Mouse (Mus musculus) neural tube, embryonic 14.5 days (tissue): ENCODE data around the gene Rassf5. TPM values are rescaled to one million over a fixed set of nuclear protein-coding genes. Genes with fewer than 3 reads are reported as not detected.

Experiments used
- ATAC-seq: fragments of 200-750 bp; cut with Nextera tagmentation; 2 replicates; pipeline ENCODE4 v1.8.0; 2017; ENCODE audit warnings: low read depth, mild to moderate bottlenecking, moderate TSS enrichment, moderate library complexity
- H3K27ac ChIP-seq: fragments of 300-500 bp; sonication (generic); 2 replicates; pipeline ENCODE4 v1.5.1; 2014; ENCODE audit warnings: low read depth, mild to moderate bottlenecking, control low read depth, low read length, moderate library complexity, mixed read lengths
- H3K27me3 ChIP-seq: fragments of 300-500 bp; sonication (generic); 2 replicates; pipeline ENCODE4 v1.6.1; 2014; ENCODE audit warnings: low read length; ENCODE audit not compliant: control insufficient read depth, insufficient read depth
- H3K36me3 ChIP-seq: fragments of 300-500 bp; sonication (generic); 2 replicates; pipeline ENCODE4 v1.6.1; 2014; ENCODE audit warnings: low read length, mixed read lengths; ENCODE audit not compliant: control insufficient read depth, insufficient read depth
- H3K4me1 ChIP-seq: fragments of 300-500 bp; sonication (generic); 2 replicates; pipeline ENCODE4 v1.6.1; 2014; ENCODE audit warnings: low read length; ENCODE audit not compliant: control insufficient read depth, insufficient read depth
- H3K4me2 ChIP-seq: fragments of 300-500 bp; sonication (generic); 2 replicates; pipeline ENCODE4 v1.6.1; 2014; ENCODE audit warnings: mild to moderate bottlenecking, low read depth, low read length, control low read depth
- H3K4me3 ChIP-seq: fragments of 300-500 bp; sonication (generic); 2 replicates; pipeline ENCODE4 v1.5.1; 2014; ENCODE audit warnings: low read depth, low read length, control low read depth, mixed read lengths
- H3K9ac ChIP-seq: fragments of 300-500 bp; sonication (generic); replicated peaks from 2 replicates; pipeline ENCODE4 v1.6.1; 2014; ENCODE audit warnings: low read depth, mild to moderate bottlenecking, control low read depth, low read length, mixed read lengths
- H3K9me3 ChIP-seq: fragments of 300-500 bp; sonication (generic); 2 replicates; pipeline ENCODE4 v1.6.1; 2016; ENCODE audit warnings: low read length; ENCODE audit not compliant: control insufficient read depth
- WGBS: fragments of 180-500 bp; shearing (Covaris S2); extraction: QIAGEN DNeasy Blood & Tissue Kit; methylation state at CpG from one replicate; pipeline ENCODE4 v1.1.7; 2014; 5-methylcytosine and 5-hydroxymethylcytosine counted together
- polyA plus RNA-seq: library from polyadenylated mRNA; unstranded; fragments of >200 nt; fragmentation: Nextera tagmentation; extraction: Ambion mirVana; gene quantifications from 2 replicates; pipeline ENCODE4 v1.2.1, GENCODE M21; 2014

Gene Rassf5
- polyA plus RNA-seq, 1 experiment from 2014 or later = 5.7 TPM

GRCm38 (mm10) chr1:131195653-131196052, 49.4 kb downstream of the Rassf5 start:
- no peak overlapping the region for H3K4me3 ChIP-seq
- H3K36me3 ChIP-seq = no peaks in the 10 kb centered on the region
- 91% methylated on average over 7 of the region's 7 CpGs for WGBS
- ATAC-seq = no peak
- H3K27ac ChIP-seq = no peak overlapping the region
- H3K9me3 ChIP-seq = no peaks in the 10 kb centered on the region
- no peak overlapping the region for H3K4me2 ChIP-seq
- no peak overlapping the region for H3K9ac ChIP-seq
- no peaks in the 10 kb centered on the region for H3K4me1 ChIP-seq
- H3K27me3 ChIP-seq = no peaks in the 10 kb centered on the region

GRCm38 (mm10) chr1:131193746-131194145, 51.3 kb downstream of the Rassf5 start:
- Histone ChIP-seq H3K4me3 (no peak overlapping the region), H3K27ac (no peak overlapping the region), H3K36me3 (no peaks in the 10 kb centered on the region), H3K9ac (no peak overlapping the region), H3K27me3 (no peaks in the 10 kb centered on the region), H3K9me3 (no peaks in the 10 kb centered on the region), H3K4me2 (no peak overlapping the region), H3K4me1 (no peaks in the 10 kb centered on the region)
- ATAC-seq = no peak
- 65% methylated on average over 3 of the region's 3 CpGs for WGBS

- no peak for ATAC-seq
- Histone ChIP-seq H3K9ac (no peak overlapping the region), H3K9me3 (no peaks in the 10 kb centered on the region), H3K4me2 (no peak overlapping the region), H3K4me1 (no peaks in the 10 kb centered on the region), H3K27ac (no peak overlapping the region), H3K27me3 (no peaks in the 10 kb centered on the region), H3K36me3 (no peaks in the 10 kb centered on the region), H3K4me3 (no peak overlapping the region)
- 96% methylated on average over 5 of the region's 5 CpGs for WGBS
Observed at GRCm38 (mm10) chr1:131188655-131189054, 56.4 kb downstream of the Rassf5 start.

GRCm38 (mm10) chr1:131187856-131188255, 57.2 kb downstream of the Rassf5 start:
- 90% methylated on average over 5 of the region's 5 CpGs for WGBS
- no peak for ATAC-seq

GRCm38 (mm10) chr1:131186995-131187394, 58.1 kb downstream of the Rassf5 start:
- Histone ChIP-seq H3K4me1 (no peaks in the 10 kb centered on the region), H3K4me3 (no peak overlapping the region), H3K27ac (no peak overlapping the region), H3K9ac (no peak overlapping the region), H3K9me3 (no peaks in the 10 kb centered on the region), H3K27me3 (no peaks in the 10 kb centered on the region), H3K36me3 (no peaks in the 10 kb centered on the region), H3K4me2 (no peak overlapping the region)
- WGBS = 82% methylated on average over 6 of the region's 6 CpGs
- ATAC-seq = no peak

More at GRCm38 (mm10) chr1:131187856-131188255, 57.2 kb downstream of the Rassf5 start:
- H3K9ac ChIP-seq = no peak overlapping the region
- no peaks in the 10 kb centered on the region for H3K4me1 ChIP-seq
- no peaks in the 10 kb centered on the region for H3K9me3 ChIP-seq
- H3K36me3 ChIP-seq = no peaks in the 10 kb centered on the region
- H3K4me3 ChIP-seq = no peak overlapping the region
- H3K27me3 ChIP-seq = no peaks in the 10 kb centered on the region
- no peak overlapping the region for H3K4me2 ChIP-seq
- H3K27ac ChIP-seq = no peak overlapping the region

- 89% methylated on average over 13 of the region's 13 CpGs for WGBS
- no peak overlapping the region for H3K9ac ChIP-seq
- H3K36me3 ChIP-seq = no peaks in the 10 kb centered on the region
Observed at GRCm38 (mm10) chr1:131185821-131186506, 59.1 kb downstream of the Rassf5 start.

GRCm38 (mm10) chr1:131184956-131185660, 60.0 kb downstream of the Rassf5 start:
- H3K36me3 ChIP-seq = no peaks in the 10 kb centered on the region
- H3K27me3 ChIP-seq = no peaks in the 10 kb centered on the region
- no peak for ATAC-seq
- 90% methylated on average over 8 of the region's 8 CpGs for WGBS
- H3K9me3 ChIP-seq = no peaks in the 10 kb centered on the region
- no peak overlapping the region for H3K9ac ChIP-seq
- no peaks in the 10 kb centered on the region for H3K4me1 ChIP-seq
- no peak overlapping the region for H3K4me2 ChIP-seq
- no peak overlapping the region for H3K4me3 ChIP-seq
- H3K27ac ChIP-seq = no peak overlapping the region

More at GRCm38 (mm10) chr1:131185821-131186506, 59.1 kb downstream of the Rassf5 start:
- Histone ChIP-seq H3K4me3 (no peak overlapping the region), H3K9me3 (no peaks in the 10 kb centered on the region), H3K27ac (no peak overlapping the region), H3K27me3 (no peaks in the 10 kb centered on the region), H3K4me2 (no peak overlapping the region), H3K4me1 (no peaks in the 10 kb centered on the region)
- ATAC-seq = no peak

GRCm38 (mm10) chr1:131184253-131184955, 60.7 kb downstream of the Rassf5 start:
- Histone ChIP-seq H3K27me3 (no peaks in the 10 kb centered on the region), H3K9me3 (no peaks in the 10 kb centered on the region)
- whole genome bisulfite sequencing = 92% methylated on average over 9 of the region's 9 CpGs

GRCm38 (mm10) chr1:131183201-131183600, 61.9 kb downstream of the Rassf5 start:
- H3K4me3 ChIP-seq = no peak overlapping the region
- H3K9me3 ChIP-seq = no peaks in the 10 kb centered on the region
- H3K27ac ChIP-seq = no peak overlapping the region
- no peaks in the 10 kb centered on the region for H3K4me1 ChIP-seq
- WGBS = 84% methylated on average over 7 of the region's 7 CpGs
- no peaks in the 10 kb centered on the region for H3K36me3 ChIP-seq
- H3K4me2 ChIP-seq = no peak overlapping the region
- no peak overlapping the region; the same call in 1 of the 2 replicates for H3K9ac ChIP-seq
- no peak for ATAC-seq
- no peaks in the 10 kb centered on the region for H3K27me3 ChIP-seq

More at GRCm38 (mm10) chr1:131184253-131184955, 60.7 kb downstream of the Rassf5 start:
- Histone ChIP-seq H3K4me3 (no peak overlapping the region), H3K36me3 (no peaks in the 10 kb centered on the region), H3K9ac (no peak overlapping the region), H3K27ac (no peak overlapping the region), H3K4me1 (no peaks in the 10 kb centered on the region), H3K4me2 (no peak overlapping the region)
- no peak for ATAC-seq
